Mouse (Mus musculus): Measurements from ENCODE around the gene Tmem11. TPM values are rescaled to one million over a fixed set of nuclear protein-coding genes. Genes with fewer than 3 reads are reported as not detected.

Gene Tmem11
- polyA plus RNA-seq (2014; fragmentation: Nextera tagmentation; extraction: Ambion mirVana): 63.3 and 67.3 TPM in 2 replicates

DNA sequence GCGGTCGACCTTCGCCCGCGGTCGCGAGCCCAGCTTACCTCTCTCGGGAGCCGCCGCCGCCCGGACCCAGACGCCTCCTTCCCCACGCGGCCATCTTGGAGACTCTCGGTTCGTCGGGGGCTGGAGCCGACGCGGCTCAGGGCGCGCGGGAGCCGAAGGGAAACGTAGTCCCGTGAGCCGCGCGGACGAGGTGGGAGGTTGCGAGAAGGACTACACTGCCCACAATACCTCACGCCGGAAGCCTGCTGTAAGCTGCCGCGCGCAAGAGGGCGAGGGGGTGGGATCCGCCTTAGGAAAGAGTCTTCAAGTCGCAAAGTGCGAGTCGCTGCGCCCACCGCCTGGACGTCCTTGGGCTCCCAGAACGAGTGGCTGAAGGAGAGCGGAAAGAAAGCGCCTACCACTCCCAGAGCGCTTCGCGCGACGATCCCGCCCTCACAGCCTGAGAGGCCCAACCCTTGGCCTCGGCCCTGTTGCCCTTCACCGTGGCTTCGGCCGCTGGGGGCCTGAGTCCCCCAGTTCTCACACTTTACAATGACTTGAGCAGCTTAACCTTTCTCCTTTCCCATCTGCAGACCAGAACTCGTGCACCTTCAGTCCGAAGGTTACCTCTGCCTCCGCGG, at the start of gene Tmem11:
Gene Tmem11 (minus strand): TSS at position 598 of the 620 bp plus-strand sequence.
- Histone ChIP-seq H3K4me3 (ENCODE audit: control insufficient read depth in 1 of 2, insufficient read depth in 1 of 2, low read depth in 1 of 2, low read length in 2 of 2) (peak within 1 kb of the TSS; percentile 87 to 99), H3K27ac (replicated peaks in 1 of 2; ENCODE audit: control insufficient read depth in 1 of 2, insufficient read depth in 1 of 2, low read depth in 2 of 2, low read length in 2 of 2) (peak within 1 kb of the TSS; percentile 97 to 99), H3K4me2 (ENCODE audit: low read length) (peak within 1 kb of the TSS; percentile 77), H3K9me3 (ENCODE audit: control insufficient read depth, low read length) (no peaks in the 10 kb centered on the region), H3K4me1 (ENCODE audit: control insufficient read depth in 2 of 2, insufficient read depth in 2 of 2, low read length in 2 of 2) (peaks cover 23 to 47% of the 10 kb centered on the region in 2 experiments), H3K36me3 (ENCODE audit: control insufficient read depth, insufficient read depth, low read length) (peaks cover 16% of the 10 kb centered on the region), H3K27me3 (ENCODE audit: control insufficient read depth, insufficient read depth, low read length) (no peaks in the 10 kb centered on the region), H3K9ac (ENCODE audit: low read length) (peak within 1 kb of the TSS; percentile 95)
- peak; percentile 97 for ATAC-seq (ENCODE audit: insufficient number of reproducible peaks, insufficient read depth, low FRiP score, low read depth)
- under 1% methylated on average over 62 of the region's 62 CpGs for WGBS

DNA sequence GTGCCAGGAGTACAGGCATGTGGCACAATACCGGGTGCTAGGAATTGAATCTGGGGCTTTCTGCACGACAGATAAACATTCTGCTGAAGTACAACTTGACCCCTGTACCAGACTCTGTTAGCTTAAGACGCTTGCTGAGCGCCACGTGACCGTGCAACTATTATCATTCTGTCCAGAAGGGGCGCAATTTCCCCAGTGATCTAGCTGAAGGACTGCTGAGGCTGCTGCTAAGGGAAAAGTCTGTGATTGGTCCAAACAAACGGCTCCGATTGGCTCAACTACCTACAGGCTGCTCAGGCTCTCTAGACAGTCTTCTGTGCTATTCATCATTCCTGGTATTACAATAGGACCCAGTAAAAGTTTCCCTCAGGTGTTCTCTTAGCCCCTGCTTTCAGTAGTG, 48.2 kb upstream of the Tmem11 start:
- 0 out of 4 replicates have a peak overlapping the region, but pooled peaks have one; percentile 27 to 37 for H3K27ac ChIP-seq (replicated peaks in 1 of 2; ENCODE audit: control insufficient read depth in 1 of 2, insufficient read depth in 1 of 2, low read depth in 2 of 2, low read length in 2 of 2)
- H3K27me3 ChIP-seq (ENCODE audit: control insufficient read depth, insufficient read depth, low read length): no peaks in the 10 kb centered on the region
- ATAC-seq (ENCODE audit: insufficient number of reproducible peaks, insufficient read depth, low FRiP score, low read depth): peak; percentile 62
- H3K9me3 ChIP-seq (ENCODE audit: control insufficient read depth, low read length): no peaks in the 10 kb centered on the region
- peaks cover 16 to 19% of the 10 kb centered on the region in 2 experiments for H3K4me1 ChIP-seq (ENCODE audit: control insufficient read depth in 2 of 2, insufficient read depth in 2 of 2, low read length in 2 of 2)
- H3K9ac ChIP-seq (ENCODE audit: low read length): peak overlapping the region; percentile 42; the same call in 1 of the 2 replicates
- WGBS: under 1% methylated on average over 9 of the region's 9 CpGs
- peak overlapping the region; percentile 44 for H3K4me2 ChIP-seq (ENCODE audit: low read length)
- no peaks in the 10 kb centered on the region for H3K36me3 ChIP-seq (ENCODE audit: control insufficient read depth, insufficient read depth, low read length)
- 0 out of 4 replicates have a peak overlapping the region, but pooled peaks of 1 of the 2 experiments have one; percentile 1 for H3K4me3 ChIP-seq (ENCODE audit: control insufficient read depth in 1 of 2, insufficient read depth in 1 of 2, low read depth in 1 of 2, low read length in 2 of 2)

DNA sequence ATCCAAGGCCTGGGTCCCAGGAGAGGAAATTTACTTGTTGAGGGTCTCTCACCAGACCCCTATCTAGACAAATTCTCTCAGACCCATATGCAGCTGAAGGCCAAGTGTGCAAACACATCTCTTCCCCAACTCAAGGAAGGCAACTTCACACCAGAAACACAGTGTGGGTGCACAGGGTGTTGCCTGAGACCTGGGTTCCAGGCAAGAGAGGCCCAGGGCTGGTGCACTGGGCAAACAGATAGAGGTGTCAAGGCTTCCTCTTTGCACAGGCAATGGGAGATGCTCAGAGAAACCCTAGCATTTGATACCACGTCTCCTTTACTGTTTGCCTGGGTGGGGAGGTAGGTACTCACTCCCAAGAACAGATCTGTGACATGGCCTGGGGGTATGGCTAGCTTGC, 45.9 kb upstream of the Tmem11 start:
- Histone ChIP-seq H3K9me3 (ENCODE audit: control insufficient read depth, low read length) (no peaks in the 10 kb centered on the region), H3K36me3 (ENCODE audit: control insufficient read depth, insufficient read depth, low read length) (peaks cover 10% of the 10 kb centered on the region), H3K4me3 (ENCODE audit: control insufficient read depth in 1 of 2, insufficient read depth in 1 of 2, low read depth in 1 of 2, low read length in 2 of 2) (no peak overlapping the region), H3K27ac (replicated peaks in 1 of 2; ENCODE audit: control insufficient read depth in 1 of 2, insufficient read depth in 1 of 2, low read depth in 2 of 2, low read length in 2 of 2) (no peak overlapping the region), H3K27me3 (ENCODE audit: control insufficient read depth, insufficient read depth, low read length) (no peaks in the 10 kb centered on the region), H3K4me1 (ENCODE audit: control insufficient read depth in 2 of 2, insufficient read depth in 2 of 2, low read length in 2 of 2) (peaks cover 6 to 8% of the 10 kb centered on the region in 2 experiments; a peak in 3 of 4 replicates), H3K9ac (ENCODE audit: low read length) (no peak overlapping the region), H3K4me2 (ENCODE audit: low read length) (no peak overlapping the region)
- no peak for ATAC-seq (ENCODE audit: insufficient number of reproducible peaks, insufficient read depth, low FRiP score, low read depth)
- WGBS: 81% methylated on average over 1 of the region's 1 CpGs

DNA sequence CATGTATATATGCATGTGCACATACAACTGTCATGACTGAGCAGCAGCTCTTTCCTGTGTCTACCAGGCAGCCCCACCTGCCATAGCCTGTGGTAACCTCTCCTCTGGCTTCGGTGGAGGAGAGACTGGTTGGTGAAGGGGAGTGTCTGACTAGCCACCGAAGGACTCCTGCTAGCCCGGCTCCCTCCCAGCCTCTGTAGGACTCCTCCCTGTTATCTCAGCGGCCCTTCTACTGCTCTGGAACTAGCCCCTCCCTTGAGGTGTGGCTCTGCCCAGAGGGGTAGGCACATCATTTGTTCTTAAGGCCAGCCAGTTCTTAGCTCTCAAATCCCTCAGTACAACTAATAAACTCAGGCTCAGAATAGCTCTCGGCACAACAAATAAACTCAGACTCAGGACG, 45.4 kb upstream of the Tmem11 start:
- no peaks in the 10 kb centered on the region for H3K9me3 ChIP-seq (ENCODE audit: control insufficient read depth, low read length)
- H3K27ac ChIP-seq (replicated peaks in 1 of 2; ENCODE audit: control insufficient read depth in 1 of 2, insufficient read depth in 1 of 2, low read depth in 2 of 2, low read length in 2 of 2): no peak overlapping the region
- peaks cover 10% of the 10 kb centered on the region for H3K36me3 ChIP-seq (ENCODE audit: control insufficient read depth, insufficient read depth, low read length)
- H3K4me2 ChIP-seq (ENCODE audit: low read length): no peak overlapping the region
- peaks cover 6 to 8% of the 10 kb centered on the region in 2 experiments; a peak in 3 of 4 replicates for H3K4me1 ChIP-seq (ENCODE audit: control insufficient read depth in 2 of 2, insufficient read depth in 2 of 2, low read length in 2 of 2)
- 38% methylated on average over 6 of the region's 6 CpGs for WGBS
- no peaks in the 10 kb centered on the region for H3K27me3 ChIP-seq (ENCODE audit: control insufficient read depth, insufficient read depth, low read length)
- no peak overlapping the region for H3K9ac ChIP-seq (ENCODE audit: low read length)
- no peak for ATAC-seq (ENCODE audit: insufficient number of reproducible peaks, insufficient read depth, low FRiP score, low read depth)
- no peak overlapping the region for H3K4me3 ChIP-seq (ENCODE audit: control insufficient read depth in 1 of 2, insufficient read depth in 1 of 2, low read depth in 1 of 2, low read length in 2 of 2)

DNA sequence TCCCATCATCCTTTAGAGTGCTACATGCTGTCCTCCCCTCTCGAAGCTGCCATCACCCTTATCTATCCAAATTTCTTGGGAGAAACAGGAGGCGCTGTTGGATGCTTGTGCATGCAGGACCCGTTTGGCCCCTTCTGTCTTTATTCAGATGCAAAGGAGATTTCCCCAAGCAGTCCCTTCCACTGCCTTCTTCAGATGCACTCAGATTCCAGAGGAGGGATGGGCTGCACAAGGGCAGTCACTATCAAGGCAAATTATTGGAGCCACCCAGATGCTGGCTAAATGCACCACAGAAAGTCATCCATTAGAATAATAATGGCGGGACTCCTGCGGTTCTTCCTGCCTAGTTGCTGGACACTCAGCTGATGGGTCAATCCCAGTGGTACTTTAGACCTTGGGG, 43.9 kb upstream of the Tmem11 start:
- peaks cover 10% of the 10 kb centered on the region for H3K36me3 ChIP-seq (ENCODE audit: control insufficient read depth, insufficient read depth, low read length)
- H3K9me3 ChIP-seq (ENCODE audit: control insufficient read depth, low read length): no peaks in the 10 kb centered on the region
- no peaks in the 10 kb centered on the region for H3K27me3 ChIP-seq (ENCODE audit: control insufficient read depth, insufficient read depth, low read length)
- WGBS: 80% methylated on average over 5 of the region's 5 CpGs
- no peak overlapping the region for H3K9ac ChIP-seq (ENCODE audit: low read length)
- H3K4me2 ChIP-seq (ENCODE audit: low read length): no peak overlapping the region
- no peak overlapping the region for H3K4me3 ChIP-seq (ENCODE audit: control insufficient read depth in 1 of 2, insufficient read depth in 1 of 2, low read depth in 1 of 2, low read length in 2 of 2)
- peaks cover 6 to 8% of the 10 kb centered on the region in 2 experiments; a peak in 3 of 4 replicates for H3K4me1 ChIP-seq (ENCODE audit: control insufficient read depth in 2 of 2, insufficient read depth in 2 of 2, low read length in 2 of 2)
- no peak overlapping the region for H3K27ac ChIP-seq (replicated peaks in 1 of 2; ENCODE audit: control insufficient read depth in 1 of 2, insufficient read depth in 1 of 2, low read depth in 2 of 2, low read length in 2 of 2)
- ATAC-seq (ENCODE audit: insufficient number of reproducible peaks, insufficient read depth, low FRiP score, low read depth): no peak

DNA sequence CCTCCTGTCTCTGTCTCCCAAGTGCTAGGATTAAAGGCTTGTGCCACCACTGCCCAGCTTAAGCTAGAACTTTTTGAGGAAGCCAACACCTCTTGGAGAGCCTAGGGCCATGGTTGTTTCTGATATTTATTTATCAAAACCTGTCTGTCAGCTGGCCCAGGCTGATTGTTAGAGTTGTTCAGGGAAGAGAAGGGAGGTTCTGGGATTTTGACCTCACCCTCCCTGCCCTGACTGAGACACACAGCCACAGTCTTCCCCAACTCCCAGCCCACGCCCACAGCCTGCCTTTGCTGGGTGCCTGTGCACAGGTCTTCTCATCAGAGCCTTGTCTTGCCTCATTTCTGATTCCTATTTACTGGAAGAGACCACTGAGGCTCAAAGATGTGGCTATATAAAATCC, 43.1 kb upstream of the Tmem11 start:
- no peak for ATAC-seq (ENCODE audit: insufficient number of reproducible peaks, insufficient read depth, low FRiP score, low read depth)
- Histone ChIP-seq H3K27ac (replicated peaks in 1 of 2; ENCODE audit: control insufficient read depth in 1 of 2, insufficient read depth in 1 of 2, low read depth in 2 of 2, low read length in 2 of 2) (no peak overlapping the region), H3K4me3 (ENCODE audit: control insufficient read depth in 1 of 2, insufficient read depth in 1 of 2, low read depth in 1 of 2, low read length in 2 of 2) (no peak overlapping the region), H3K36me3 (ENCODE audit: control insufficient read depth, insufficient read depth, low read length) (peaks cover 10% of the 10 kb centered on the region), H3K27me3 (ENCODE audit: control insufficient read depth, insufficient read depth, low read length) (no peaks in the 10 kb centered on the region), H3K4me1 (ENCODE audit: control insufficient read depth in 2 of 2, insufficient read depth in 2 of 2, low read length in 2 of 2) (peaks cover 4% of the 10 kb centered on the region in 2 experiments; a peak in 3 of 4 replicates), H3K9me3 (ENCODE audit: control insufficient read depth, low read length) (no peaks in the 10 kb centered on the region), H3K9ac (ENCODE audit: low read length) (no peak overlapping the region), H3K4me2 (ENCODE audit: low read length) (no peak overlapping the region)
- WGBS: 88% methylated on average over 1 of the region's 1 CpGs

DNA sequence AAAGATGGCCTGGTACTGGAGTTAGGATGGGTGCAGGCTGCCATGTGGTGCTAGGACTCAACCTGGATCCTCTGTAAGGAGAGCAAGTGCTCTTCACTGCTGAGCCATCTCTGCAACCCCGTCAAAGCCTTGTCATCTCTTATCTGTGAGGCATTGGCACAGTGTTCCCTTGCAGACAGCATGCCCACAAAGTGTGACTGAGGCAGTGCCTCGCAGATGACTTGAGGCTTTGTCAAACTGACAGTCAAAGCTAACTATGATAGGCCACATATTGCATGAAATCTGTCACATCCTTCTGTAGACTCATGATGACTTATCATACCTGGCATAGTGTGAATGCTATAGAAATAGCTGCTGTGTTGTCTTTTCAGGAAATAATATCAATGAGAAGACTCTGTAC, 40.9 kb upstream of the Tmem11 start:
- Histone ChIP-seq H3K4me1 (ENCODE audit: control insufficient read depth in 2 of 2, insufficient read depth in 2 of 2, low read length in 2 of 2) (peaks cover 4 to 7% of the 10 kb centered on the region in 2 experiments), H3K9me3 (ENCODE audit: control insufficient read depth, low read length) (no peaks in the 10 kb centered on the region), H3K4me2 (ENCODE audit: low read length) (no peak overlapping the region), H3K27me3 (ENCODE audit: control insufficient read depth, insufficient read depth, low read length) (no peaks in the 10 kb centered on the region), H3K36me3 (ENCODE audit: control insufficient read depth, insufficient read depth, low read length) (peaks cover 10% of the 10 kb centered on the region), H3K4me3 (ENCODE audit: control insufficient read depth in 1 of 2, insufficient read depth in 1 of 2, low read depth in 1 of 2, low read length in 2 of 2) (no peak overlapping the region), H3K27ac (replicated peaks in 1 of 2; ENCODE audit: control insufficient read depth in 1 of 2, insufficient read depth in 1 of 2, low read depth in 2 of 2, low read length in 2 of 2) (no peak overlapping the region), H3K9ac (ENCODE audit: low read length) (no peak overlapping the region)
- WGBS: 51% methylated on average over 2 of the region's 2 CpGs
- no peak for ATAC-seq (ENCODE audit: insufficient number of reproducible peaks, insufficient read depth, low FRiP score, low read depth)

Measured in heart, embryonic 14.5 days (tissue).